Mouse (Mus musculus) B cell, adult 2 months (primary cell): ENCODE data around the gene Zbtb48.

Source experiments
- DNase-seq, 2 experiments: peaks; one replicate each; pipeline ENCODE4 v3.0.0; 2022

The Zbtb48 gene

DNA sequence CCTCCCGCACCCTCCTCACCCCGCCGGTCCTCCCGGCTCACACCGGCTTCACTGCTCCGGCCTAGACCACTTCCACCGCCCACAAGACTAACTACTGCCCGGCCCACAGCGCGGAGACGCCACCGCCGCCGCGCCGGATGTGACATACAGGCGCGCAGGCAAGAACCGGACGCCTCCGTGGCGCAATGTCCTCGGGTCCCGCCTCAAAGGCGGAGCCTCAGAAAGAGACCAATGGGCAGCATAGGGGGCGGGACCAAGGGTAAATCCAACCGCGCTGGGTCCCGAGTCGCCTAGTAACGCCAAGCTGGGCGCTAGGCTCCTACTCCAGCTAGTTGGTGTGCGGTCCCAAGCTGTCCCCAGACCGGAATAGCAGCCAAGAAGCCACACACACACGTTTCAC, at the start of gene Zbtb48:
Zbtb48 (minus strand) TSS at position 148 of the 400 bp plus-strand sequence.
- peak; percentile 94 to 95 for DNase-seq

DNA sequence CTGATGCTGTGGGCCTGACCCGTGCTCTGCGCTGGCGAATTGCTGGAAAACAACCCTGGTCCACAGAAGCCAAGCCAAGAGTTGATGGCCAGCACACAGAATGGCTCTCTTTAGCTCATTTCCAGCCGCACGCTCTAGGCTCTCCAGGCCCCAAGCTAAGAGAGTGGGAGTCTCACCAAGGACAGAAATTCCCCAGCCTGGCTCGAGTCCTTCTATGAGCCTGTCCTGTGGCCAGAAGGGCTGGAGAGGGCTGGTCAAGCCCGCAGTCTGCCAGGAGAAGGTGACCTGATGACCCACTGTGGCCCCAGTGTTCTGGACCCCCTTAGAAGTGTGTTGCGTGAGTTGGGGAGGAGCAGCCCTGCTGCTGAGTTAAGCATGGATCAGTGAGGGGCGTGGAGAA, 49.7 kb upstream of the Zbtb48 start:
- DNase-seq: no peak

DNA sequence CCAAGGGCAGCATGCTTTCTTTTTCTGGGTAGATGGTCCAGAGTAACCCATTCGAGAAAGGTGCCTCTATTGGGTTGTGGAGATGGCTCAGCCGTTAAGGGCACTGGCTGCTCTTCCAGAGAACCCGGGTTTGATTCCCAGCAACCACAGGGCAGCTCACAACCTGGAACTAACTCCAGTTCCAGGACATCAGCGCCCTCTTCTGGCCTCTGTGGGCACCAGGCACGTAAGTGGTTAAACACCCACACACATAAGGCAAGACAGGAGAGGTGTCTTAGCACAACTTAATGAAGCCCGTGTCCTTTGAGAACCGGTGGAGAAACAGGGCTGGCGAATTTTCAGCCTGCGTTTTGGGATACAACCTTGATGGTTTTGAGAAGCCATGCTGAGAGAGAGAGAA, 47.1 kb upstream of the Zbtb48 start:
- no peak for DNase-seq

DNA sequence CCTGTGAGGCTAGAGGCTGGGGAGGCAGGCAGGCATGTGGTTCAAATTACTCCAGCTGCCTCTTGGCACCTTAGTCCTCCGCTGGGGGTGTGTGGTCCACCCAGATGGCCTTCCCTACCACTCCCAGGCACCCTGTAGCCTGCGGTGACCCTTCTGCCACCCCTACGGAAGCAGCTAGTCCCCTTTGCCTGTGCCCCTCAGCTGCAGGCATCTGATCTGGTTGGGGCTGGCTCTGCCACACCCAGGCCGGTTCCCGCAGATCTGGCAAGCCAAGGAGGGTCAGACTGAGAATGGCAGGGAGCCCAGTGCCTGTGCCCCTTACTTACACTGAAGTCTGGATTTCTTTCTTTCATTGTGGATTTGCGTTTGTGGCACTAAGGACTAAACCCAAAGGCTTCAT, 46.2 kb upstream of the Zbtb48 start:
- DNase-seq: no peak

DNA sequence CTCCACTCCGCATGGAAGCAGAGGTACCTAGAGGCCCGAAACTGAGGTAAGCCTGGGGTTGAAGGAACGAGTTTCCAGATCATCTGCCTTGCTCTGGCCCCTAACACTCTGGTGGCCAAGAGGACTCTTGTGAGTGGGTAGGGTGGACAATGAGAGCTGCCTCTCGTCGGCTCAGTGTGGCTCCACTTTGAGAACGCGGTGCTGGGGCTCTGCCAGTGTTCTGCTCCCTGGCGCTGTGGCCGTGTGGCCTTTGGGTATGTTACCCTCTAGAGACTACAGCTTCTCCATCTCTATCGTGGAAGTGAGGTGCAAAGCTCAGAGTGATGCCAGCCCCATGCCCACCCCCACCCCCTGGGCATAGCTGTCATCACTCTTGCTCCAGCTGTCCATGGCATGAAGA, 45.2 kb upstream of the Zbtb48 start:
- DNase-seq: no peak

DNA sequence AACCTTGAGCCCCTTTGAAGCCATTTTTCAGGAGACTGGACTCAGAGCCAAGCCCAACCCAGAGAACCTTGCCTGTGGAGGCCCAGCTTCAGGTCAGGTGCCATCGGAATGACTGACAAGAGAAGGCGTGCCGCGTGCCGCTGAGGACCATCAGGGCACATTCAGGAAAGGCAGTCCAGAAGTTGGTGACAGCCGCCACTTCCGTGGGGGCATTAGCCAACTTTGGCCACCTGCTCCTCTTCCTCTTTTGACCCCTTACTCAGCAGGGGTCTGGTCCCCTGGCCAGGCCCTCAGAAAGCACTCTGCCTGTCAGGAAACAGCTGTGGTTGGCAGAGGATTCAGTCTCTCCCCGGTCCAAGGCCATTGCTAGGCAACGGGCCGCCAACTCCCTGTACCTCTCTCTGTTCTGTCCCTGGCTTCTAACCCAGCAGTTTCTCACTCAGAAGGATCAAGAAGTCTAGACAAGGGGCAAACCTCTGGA, 44.7 kb upstream of the Zbtb48 start, which contains the start of gene Plekhg5:
Plekhg5 (plus strand) TSS at position 378 of the 481 bp plus-strand sequence.
- DNase-seq: no peak

DNA sequence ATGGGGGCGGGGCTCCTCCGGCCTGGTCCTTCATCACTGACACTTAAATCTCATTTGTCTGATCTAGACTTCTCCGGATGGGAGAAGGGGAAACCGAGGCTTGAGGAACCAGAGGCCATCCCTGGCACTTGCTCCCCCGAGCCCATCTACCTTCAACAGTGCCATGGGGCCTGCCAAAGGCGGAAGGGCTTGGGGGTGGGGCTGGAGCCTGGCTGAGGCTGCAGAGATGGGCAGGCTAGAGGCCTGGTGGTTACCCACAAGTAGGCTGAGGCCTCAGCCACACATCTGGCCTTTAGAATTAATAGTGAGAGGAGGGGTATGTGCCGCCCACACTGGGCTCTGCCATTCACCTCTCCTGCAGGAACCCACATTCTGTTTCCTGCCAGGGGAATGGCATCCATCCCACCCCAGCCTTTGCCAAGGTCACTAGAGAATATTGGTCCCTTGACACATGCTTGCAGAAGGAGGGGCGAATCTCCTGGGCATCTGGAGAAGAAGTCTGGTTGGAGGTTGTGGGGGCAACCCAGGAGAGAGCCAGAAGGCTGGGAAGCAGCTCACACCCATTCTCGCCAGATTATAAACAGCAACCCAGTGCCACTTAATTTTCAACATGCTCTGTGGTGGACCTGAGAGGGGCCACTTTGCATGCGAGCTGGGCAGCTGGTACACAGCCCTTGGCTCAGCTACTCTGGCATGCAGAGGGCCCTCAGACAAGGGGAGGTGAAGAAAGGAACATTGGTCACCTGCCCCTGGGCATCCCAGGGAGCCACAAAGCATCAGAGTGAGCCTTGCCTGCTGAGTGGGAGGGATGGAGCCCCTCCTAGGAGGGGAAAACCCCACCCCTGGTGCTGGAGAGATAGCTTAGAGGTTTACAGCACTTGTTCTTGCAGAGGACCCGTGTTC, 43.3 kb upstream of the Zbtb48 start:
- DNase-seq: no peak

DNA sequence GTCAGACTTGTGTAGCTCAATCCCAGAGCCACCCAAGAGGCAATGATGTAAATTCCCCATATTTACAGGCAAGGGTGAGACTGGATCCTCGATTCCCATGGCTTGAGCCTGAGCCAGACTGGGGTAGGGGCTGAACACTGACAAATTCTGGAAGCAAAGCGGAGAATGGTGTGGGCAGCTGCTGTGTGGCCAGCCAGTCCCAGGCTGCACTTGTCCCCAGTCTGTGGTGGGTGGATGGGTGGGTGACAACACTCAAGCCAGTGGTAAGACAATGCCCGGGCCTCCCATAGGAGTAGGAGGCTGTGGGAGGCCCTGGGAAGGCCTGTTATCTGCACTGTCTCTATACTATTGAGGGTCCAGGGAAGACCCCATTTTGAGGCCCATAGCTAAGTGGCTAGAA, 41.8 kb upstream of the Zbtb48 start:
- no peak for DNase-seq

DNA sequence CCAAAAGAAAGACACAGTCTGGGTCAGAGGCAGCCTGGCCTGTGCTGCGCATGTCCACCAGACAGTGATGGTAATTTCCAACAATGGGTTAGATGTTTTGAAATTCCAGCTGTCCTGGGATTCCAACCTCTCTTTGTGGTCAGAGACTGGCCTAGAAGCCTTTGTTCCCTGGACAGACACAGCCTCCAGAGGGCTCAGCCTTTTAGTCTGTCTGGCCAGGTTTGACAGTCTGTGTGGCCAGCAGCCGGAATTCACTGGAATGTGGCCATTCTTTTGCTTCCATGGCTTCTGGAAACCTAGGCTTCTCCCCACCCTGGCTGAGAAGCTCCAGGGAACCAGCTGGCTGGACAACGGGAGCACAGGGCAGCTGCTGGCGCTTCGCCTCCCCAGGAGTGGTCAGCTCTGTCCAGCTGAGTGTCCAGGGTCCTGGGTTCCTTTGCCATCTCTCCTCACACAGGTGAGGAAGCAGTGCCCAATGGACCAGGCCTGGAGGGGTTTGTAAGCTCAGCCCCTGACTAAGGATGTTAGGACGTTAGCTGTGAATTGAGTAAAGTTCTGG, 40.8 kb upstream of the Zbtb48 start:
- DNase-seq: no peak

DNA sequence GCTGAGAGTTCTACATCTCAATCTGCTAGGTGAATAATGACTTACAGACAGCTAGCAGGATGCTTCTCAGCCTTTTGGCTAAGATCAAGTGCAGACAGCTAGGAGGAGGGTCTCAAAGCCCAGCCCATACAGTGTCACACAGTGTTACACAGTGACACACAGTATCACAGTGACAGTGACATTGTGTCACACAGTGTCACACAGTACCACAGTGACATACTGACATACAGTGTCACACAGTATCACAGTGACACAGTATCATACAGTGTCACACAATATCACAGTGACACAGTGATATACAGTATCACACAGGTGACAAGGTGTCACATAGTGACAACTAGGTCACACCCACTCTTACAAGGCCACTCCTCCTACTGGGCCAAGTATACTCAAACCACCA, 39.8 kb upstream of the Zbtb48 start:
- DNase-seq: no peak

DNA sequence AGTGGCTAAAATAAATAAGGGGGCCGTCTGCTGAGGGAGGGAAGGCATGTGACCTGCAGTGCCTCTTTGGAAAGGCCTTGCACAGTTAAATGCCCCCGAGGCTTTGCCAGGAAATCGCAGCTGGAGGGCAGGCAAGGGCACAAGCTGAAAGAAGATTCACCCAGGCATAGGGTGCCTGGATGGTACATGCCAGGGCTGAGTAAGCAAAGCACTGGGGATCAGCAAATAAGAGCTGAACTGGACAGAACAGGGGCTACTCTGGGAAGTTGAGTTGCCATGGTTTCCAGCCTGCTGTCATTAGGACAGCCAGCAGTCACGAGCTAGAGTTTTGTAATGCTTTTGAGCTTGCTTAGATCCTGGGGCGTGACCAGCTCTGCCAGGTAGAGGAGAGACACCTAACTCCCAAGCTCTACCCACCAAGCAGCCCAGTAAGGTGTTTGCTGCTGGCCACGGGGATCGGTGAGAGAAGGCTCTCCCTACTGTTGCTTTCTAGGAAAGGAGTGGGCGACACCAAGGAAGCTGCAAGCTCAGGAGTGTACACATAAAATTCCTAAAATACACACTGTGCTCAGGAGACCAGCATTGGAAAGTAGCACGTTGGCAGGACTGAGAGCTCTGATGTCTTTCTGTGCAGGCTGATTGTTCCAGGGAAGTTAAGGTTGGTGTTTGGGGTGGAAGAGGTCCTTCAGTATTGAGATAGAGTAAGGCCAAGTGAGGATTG, 35.1 kb upstream of the Zbtb48 start:
- no peak for DNase-seq

DNA sequence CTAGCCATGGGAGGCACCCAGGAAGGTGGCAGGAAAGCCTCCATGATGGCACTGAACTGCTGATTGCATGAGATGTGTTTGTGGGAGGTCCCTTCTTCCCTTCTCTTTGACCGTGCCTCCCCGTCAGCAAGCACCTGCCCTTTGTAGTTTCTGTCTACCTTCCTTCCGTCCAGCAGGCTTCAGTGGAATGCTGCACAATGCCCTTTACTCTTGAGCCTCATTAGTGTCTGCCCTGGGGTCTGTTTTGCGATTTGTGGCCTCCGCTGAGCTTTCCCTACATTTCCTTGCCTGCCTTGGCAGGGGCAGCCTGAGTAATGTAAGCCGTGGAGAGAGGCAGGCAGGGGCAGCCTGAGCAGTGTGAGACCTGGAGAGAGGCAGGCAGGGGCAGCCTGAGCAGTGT, 17.1 kb upstream of the Zbtb48 start:
- DNase-seq: no peak

DNA sequence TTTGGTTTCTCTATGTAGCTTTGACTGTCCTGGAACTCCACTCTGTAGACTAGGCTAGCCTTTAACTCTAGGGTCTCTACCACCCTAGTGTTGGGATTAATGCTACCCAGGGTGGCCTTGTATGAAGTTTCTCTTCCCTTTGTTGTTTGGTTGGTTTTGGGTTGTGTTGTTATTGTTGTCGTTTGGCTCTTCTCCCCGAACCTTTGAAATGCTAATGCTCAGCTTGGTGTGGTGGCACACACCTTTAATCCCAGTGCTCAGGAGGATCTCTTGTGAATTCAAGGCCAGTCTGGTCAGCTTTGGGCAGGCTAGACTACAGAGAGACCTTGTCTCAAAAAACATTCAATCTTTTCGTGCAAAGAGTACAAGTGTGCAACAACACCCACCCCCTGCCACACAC, 15.7 kb upstream of the Zbtb48 start:
- DNase-seq: no peak

DNA sequence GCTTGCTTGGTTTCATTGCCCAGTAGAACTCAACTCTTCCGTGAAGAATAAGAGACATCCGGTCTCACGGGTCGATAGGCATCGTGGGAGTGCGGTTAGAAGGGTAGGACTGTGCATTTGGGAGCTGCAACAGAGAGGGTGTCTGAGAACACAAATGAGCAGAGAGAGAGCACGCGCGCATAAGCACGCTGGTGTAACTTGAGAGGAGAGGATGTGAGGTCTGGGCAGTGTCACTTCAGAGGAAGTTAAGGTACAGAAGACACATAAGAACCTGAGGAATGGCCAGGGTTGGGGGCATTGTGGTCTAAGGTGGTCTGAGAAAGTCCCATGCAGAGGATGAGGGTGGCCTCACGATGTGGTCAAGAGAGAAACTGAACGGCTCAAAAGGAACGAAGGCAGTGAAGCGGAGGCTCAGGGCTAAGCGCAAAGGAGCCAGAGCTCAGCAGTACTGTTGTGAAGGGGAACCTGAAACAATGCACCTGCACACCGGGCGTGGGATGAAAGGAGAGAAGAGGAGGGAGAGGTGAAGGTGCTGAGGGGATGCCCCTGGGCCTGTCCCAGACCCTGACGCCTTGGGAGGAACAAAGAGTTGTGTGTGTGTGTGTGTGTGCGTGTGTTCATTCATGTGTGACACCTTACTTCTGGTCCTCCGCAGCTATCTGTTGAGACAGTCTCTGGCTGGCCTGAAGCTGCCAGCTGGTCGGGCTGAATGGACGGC, 14.6 kb upstream of the Zbtb48 start:
- peak; percentile 35 to 37 for DNase-seq

DNA sequence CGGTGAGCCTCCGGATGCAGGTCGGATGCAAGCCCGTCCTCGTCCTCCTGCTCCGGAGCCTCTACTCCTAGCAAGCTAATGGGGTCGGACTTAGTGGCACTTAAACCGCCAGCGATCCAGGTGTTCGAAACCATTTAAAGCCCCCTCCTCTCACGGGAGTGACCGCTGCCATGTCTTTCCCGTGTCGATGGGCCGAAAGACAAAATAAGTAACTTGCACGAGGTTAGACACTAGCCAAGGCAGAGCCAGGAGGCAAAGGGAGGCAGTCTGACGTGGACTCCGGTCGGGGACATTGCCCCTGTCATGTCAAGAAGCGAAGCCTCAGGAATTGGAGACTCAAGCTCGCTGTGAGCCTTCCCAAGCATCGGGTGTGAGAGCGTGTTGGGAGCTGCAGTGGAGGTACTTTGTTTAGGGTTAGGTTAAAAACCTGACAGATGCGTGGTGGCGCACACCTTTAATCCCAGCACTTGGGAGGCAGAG, 12.4 kb upstream of the Zbtb48 start:
- DNase-seq: no peak

DNA sequence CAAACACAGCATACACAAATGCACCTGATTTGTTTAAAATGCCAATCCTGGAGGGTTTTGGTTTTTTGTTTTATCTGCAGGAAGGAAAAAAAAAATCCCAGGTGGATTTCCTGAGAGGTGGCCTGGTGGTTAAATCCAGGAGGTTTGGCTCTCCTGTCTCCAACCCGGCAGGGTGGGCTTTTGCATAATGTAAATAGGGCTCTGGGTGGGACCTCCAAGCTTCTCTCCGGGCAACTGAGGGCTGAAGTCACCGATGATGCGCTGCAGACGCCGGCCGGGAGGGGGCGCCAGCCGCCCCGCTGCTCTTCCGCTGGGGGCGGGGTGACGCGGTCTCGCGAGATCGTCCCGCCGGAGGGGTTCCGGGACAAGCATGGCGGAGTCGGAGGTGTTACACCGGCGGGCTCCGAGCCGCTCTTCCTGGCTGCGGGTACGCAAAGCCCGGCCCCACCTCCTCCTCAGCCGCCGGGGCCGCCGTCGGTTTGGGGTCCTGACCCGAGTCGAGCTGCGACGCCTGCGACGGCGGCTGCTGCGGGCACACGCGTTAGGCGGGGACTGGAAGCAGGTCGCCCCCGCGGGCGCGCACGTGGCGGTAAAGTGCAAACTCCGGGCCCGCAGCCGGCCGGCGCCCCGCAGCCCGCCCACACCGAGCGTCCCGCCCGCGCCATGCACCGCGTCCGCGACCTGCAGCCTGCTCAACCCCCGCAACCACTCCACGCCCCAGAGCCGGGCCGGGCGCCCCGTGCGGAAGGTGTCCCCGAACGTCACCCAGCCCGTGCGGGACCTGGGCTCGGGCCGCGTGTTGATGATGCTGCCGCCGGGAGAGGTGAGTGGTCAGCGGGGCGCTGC, 11.7 kb upstream of the Zbtb48 start, which contains the start of gene Nol9:
Nol9 (plus strand) TSS at position 337 of the 846 bp plus-strand sequence.
- peak; percentile 98 to 99 for DNase-seq

DNA sequence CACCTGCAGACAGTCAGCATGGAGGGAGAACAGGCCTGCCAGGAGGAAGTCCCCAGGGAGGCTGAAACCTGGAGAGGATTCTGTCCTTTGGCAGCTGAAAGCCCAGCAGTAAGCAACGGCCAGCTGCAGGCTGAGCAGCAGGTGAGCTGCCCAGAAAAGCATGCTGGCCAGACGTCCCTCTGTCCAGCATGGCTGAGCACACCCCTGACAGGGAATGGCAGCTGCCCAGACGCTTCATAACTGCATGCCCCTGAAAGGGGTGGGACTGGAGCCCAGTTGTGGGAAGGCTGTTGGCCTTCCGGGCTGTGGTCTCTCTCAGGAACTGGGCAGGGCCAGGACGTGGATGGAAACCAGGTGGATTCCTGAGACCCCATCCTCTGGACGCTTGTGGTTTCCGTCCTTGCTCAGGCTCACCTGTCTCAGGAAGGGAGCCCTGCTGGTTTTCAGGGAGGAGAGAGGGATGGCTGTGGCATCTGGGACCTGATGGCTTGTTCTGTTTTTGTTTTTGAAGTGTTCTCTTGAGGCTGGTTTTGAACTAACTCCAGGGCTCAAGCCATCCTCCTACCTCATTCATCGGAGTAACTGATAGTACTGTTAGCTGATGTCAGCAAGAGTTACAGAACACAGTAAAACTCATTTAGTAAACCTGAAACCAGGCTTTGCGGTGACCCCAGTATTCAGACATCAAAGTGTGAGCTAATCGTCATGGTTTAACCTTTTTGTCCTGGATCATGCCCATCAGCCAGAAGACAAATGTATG, 10.9 kb upstream of the Zbtb48 start, which contains the start of gene Tas1r1:
Tas1r1 (minus strand) TSS at position 344 of the 760 bp plus-strand sequence.
- no peak for DNase-seq

DNA sequence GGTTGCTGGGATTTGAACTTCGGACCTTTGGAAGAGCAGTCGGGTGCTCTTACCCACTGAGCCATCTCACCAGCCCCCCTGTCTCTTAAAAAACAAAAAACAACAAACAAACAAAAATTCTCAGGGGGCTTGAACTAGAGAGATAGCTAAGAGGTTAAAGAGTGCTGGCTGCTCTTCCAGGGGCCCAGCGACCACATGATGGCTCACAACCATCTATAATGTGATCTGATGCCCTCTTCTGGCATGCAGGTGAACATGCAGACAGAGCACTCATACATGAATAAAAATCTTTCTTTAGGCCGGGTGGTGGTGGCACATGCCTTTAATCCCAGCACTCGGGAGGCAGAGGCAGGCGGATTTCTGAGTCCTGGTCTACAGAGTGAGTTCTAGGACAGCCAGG, 9.0 kb upstream of the Zbtb48 start:
- DNase-seq: peak in 1 of 2 experiments; percentile 15

DNA sequence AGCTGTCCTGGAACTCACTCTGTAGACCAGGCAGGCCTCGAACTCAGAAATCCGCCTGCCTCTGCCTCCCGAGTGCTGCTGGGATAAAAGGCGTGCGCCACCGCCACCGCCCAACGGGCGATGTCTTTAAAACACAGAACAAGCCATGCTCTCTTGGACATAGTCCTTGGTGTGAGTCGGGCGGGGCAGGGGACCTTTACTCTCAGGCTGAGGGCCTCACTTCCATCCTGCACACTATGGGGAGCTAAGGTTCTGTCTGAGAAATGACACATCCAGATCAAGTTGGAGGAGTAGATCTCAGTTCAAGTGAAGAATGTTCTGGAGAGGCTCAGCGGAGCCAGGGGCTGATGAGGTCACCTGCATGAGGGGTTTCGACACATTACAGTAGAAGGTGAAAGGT, 5.5 kb upstream of the Zbtb48 start:
- no peak for DNase-seq

DNA sequence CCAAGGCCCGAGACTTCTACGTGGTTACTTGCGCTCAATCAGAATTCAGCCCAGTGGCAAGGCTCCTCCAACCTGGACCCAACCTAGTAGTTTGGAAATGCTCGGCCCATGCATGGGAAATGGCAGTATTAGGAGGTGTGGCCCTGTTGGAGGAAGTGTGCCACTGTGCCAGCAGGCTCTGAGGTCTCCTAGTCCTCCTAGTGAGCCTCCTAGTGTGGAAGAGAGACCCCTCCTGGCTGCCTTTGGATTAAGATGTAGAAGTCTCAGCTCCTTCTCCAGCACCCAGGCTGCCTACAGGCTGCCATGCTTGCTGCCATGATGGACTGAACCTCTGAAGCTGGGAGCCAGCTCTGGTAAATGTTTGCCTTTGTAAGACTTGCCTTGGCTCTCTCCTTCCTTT, 2.5 kb upstream of the Zbtb48 start:
- DNase-seq: no peak

DNA sequence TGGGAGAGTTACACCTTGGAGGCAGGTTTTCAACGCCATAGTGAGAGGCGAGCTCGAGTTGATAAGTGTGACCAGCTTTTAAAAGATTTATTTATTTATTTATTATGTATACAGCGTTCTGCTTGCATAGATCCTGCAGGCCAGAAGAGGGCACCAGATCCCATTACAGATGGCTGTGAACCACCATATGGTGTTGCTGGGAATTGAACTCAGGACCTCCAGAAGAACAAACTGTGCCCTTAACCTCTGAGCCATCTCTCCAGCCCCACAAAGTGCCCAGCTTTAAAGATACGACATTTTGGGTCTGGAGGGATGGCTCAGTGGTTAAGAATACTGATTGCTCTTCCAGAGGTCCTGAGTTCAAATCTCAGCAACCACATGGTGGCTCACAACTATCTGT, 1.6 kb upstream of the Zbtb48 start:
- peak; percentile 55 to 60 for DNase-seq
